Mouse (Mus musculus) skeletal muscle tissue, postnatal 0 days (tissue): ENCODE measurements around the gene Caps2. TPM values are rescaled to one million over a fixed set of nuclear protein-coding genes. Genes with fewer than 3 reads are reported as not detected.

Source experiments
- polyA plus RNA-seq: library from polyadenylated mRNA; unstranded; fragments of >200 nt; fragmentation: Nextera tagmentation; extraction: Ambion mirVana; gene quantifications from 2 replicates; pipeline ENCODE4 v1.2.1, GENCODE M21; 2015

Gene Caps2
- not detected in 2 replicates for polyA plus RNA-seq

GRCm38 (mm10) chr10:112163168-112163766 lies at the start of gene Caps2:
Gene Caps2, plus strand, starts transcription at chr10:112163621.

GRCm38 (mm10) chr10:112159882-112160560 lies 3.4 kb upstream of the Caps2 start, which contains the start of gene Glipr1l3:
Gene Glipr1l3, minus strand, starts transcription at chr10:112160327.

Other genes with a start within 250 kb of the Caps2 start
- gene Krr1, start 191.0 kb upstream of the Caps2 start, polyA plus RNA-seq: 16.5 and 18.2 TPM in 2 replicates
- 0.71 and 1.9 TPM in 2 replicates for gene Glipr1, start 161.0 kb upstream of the Caps2 start, polyA plus RNA-seq
- not detected in 2 replicates for gene Glipr1l1, start 103.4 kb upstream of the Caps2 start, polyA plus RNA-seq
- not detected in 2 replicates for gene Glipr1l2, start 80.3 kb upstream of the Caps2 start, polyA plus RNA-seq
- gene Glipr1l3, start 3.3 kb upstream of the Caps2 start, polyA plus RNA-seq: not detected in 2 replicates
- gene Kcnc2, start 107.5 kb downstream of the Caps2 start, polyA plus RNA-seq: 0.44 and 0.51 TPM in 2 replicates